Mouse (Mus musculus) cerebellum, adult 9-10 months (tissue): Measurements from ENCODE around the gene Arhgap20.

Experiments used
- DNase-seq: peaks from one replicate; pipeline ENCODE4 v3.0.0; 2022

The Arhgap20 gene

GRCm38 (mm10) chr9:51764921-51765416 is at the start of gene Arhgap20:
TSS of gene Arhgap20 (plus strand) at chr9:51765337.
- peak; percentile 82 for DNase-seq

- DNase-seq: no peak
Observed at GRCm38 (mm10) chr9:51718793-51719192, 46.3 kb upstream of the Arhgap20 start.

- DNase-seq: no peak
Observed at GRCm38 (mm10) chr9:51727960-51728359, 37.2 kb upstream of the Arhgap20 start.

- DNase-seq: no peak
Observed at GRCm38 (mm10) chr9:51735180-51736034, 29.7 kb upstream of the Arhgap20 start.

GRCm38 (mm10) chr9:51736750-51737368 is 28.3 kb upstream of the Arhgap20 start:
- no peak for DNase-seq

- no peak for DNase-seq
Observed at GRCm38 (mm10) chr9:51738349-51738748, 26.8 kb upstream of the Arhgap20 start.

GRCm38 (mm10) chr9:51739826-51740225 is 25.3 kb upstream of the Arhgap20 start:
- DNase-seq: no peak

GRCm38 (mm10) chr9:51750144-51750543 is 15.0 kb upstream of the Arhgap20 start:
- no peak for DNase-seq

- DNase-seq: no peak
Observed at GRCm38 (mm10) chr9:51761003-51761402, 4.1 kb upstream of the Arhgap20 start.

GRCm38 (mm10) chr9:51764041-51764875 is 879 bp upstream of the Arhgap20 start:
- DNase-seq: peak; percentile 58

GRCm38 (mm10) chr9:51765417-51766174 is 459 bp downstream of the Arhgap20 start:
- DNase-seq: peak; percentile 61

GRCm38 (mm10) chr9:51766175-51767062 is 1.3 kb downstream of the Arhgap20 start:
- peak; percentile 68 for DNase-seq

- DNase-seq: no peak
Observed at GRCm38 (mm10) chr9:51774201-51774600, 9.1 kb downstream of the Arhgap20 start.

- no peak for DNase-seq
Observed at GRCm38 (mm10) chr9:51776459-51776858, 11.3 kb downstream of the Arhgap20 start.

- no peak for DNase-seq
Observed at GRCm38 (mm10) chr9:51777180-51777579, 12.0 kb downstream of the Arhgap20 start.

- DNase-seq: no peak
Observed at GRCm38 (mm10) chr9:51779232-51779631, 14.1 kb downstream of the Arhgap20 start.

GRCm38 (mm10) chr9:51781092-51781491 is 16.0 kb downstream of the Arhgap20 start:
- DNase-seq: no peak

- no peak for DNase-seq
Observed at GRCm38 (mm10) chr9:51787380-51787779, 22.2 kb downstream of the Arhgap20 start.

GRCm38 (mm10) chr9:51788466-51788865 is 23.3 kb downstream of the Arhgap20 start:
- no peak for DNase-seq

GRCm38 (mm10) chr9:51795206-51795605 is 30.1 kb downstream of the Arhgap20 start:
- peak; percentile 53 for DNase-seq

GRCm38 (mm10) chr9:51798251-51798650 is 33.1 kb downstream of the Arhgap20 start:
- DNase-seq: no peak
